Mouse (Mus musculus) bone marrow macrophage, adult 2 months (primary cell): ENCODE measurements around the gene Gucy2c. TPM values are rescaled to one million over a fixed set of nuclear protein-coding genes. Genes with fewer than 3 reads are reported as not detected.
A peak's percentile ranks its signal among the peaks of the same experiment; 100 is the strongest.

ENCODE experiments used
- H3K27ac ChIP-seq: 2 replicates; pipeline ENCODE4 v1.5.1; 2012; ENCODE audit warnings: low read depth, low read length; ENCODE audit not compliant: insufficient read depth
- H3K4me1 ChIP-seq: 2 replicates; pipeline ENCODE4 v1.6.1; 2012; ENCODE audit warnings: low read length; ENCODE audit not compliant: control insufficient read depth, insufficient read depth
- H3K4me3 ChIP-seq: 2 replicates; pipeline ENCODE4 v1.5.1; 2012; ENCODE audit warnings: mild to moderate bottlenecking, low read length, moderate library complexity; ENCODE audit not compliant: insufficient read depth
- CTCF ChIP-seq: IDR thresholded peaks from 2 replicates; pipeline ENCODE4 v1.5.1; 2012; ENCODE audit warnings: low read depth, mild to moderate bottlenecking, low read length, moderate library complexity
- POLR2A ChIP-seq: IDR thresholded peaks from 2 replicates; pipeline ENCODE4 v1.6.1; 2012; ENCODE audit warnings: mild to moderate bottlenecking, low read depth, low read length, borderline replicate concordance
- polyA plus RNA-seq: library from polyadenylated mRNA; stranded (reverse); fragments of >200 nt; gene quantifications from 2 replicates; pipeline ENCODE4 v1.2.4, GENCODE M21; 2012; ENCODE audit not compliant: missing spikeins, insufficient read depth, insufficient read length

Gucy2c gene
- polyA plus RNA-seq, 1 experiment = not detected

GRCm38 (mm10) chr6:136710408-136710807 lies 71.2 kb downstream of the Gucy2c start:
- H3K4me1 ChIP-seq = peaks cover 16% of the 10 kb centered on the region
- no peak overlapping the region for H3K27ac ChIP-seq
- no peak overlapping the region for H3K4me3 ChIP-seq
- TF ChIP-seq POLR2A (no peak), CTCF (no peak)

GRCm38 (mm10) chr6:136708597-136708996 lies 73.0 kb downstream of the Gucy2c start:
- TF ChIP-seq CTCF (no peak), POLR2A (no peak)
- Histone ChIP-seq H3K4me3 (no peak overlapping the region), H3K4me1 (peaks cover 7% of the 10 kb centered on the region; the same call in 1 of the 2 replicates), H3K27ac (no peak overlapping the region)

GRCm38 (mm10) chr6:136701878-136702277 lies 79.7 kb downstream of the Gucy2c start:
- H3K27ac ChIP-seq = no peak overlapping the region
- no peak for TF ChIP-seq CTCF
- TF ChIP-seq POLR2A = no peak
- H3K4me3 ChIP-seq = no peak overlapping the region

GRCm38 (mm10) chr6:136701185-136701584 lies 80.4 kb downstream of the Gucy2c start:
- TF ChIP-seq POLR2A (no peak), CTCF (no peak)
- Histone ChIP-seq H3K4me1 (no peaks in the 10 kb centered on the region), H3K27ac (no peak overlapping the region), H3K4me3 (no peak overlapping the region)

More at GRCm38 (mm10) chr6:136701878-136702277, 79.7 kb downstream of the Gucy2c start:
- no peaks in the 10 kb centered on the region for H3K4me1 ChIP-seq

GRCm38 (mm10) chr6:136691314-136691713 lies 90.3 kb downstream of the Gucy2c start:
- H3K4me1 ChIP-seq = peaks cover 17% of the 10 kb centered on the region
- no peak overlapping the region for H3K27ac ChIP-seq
- no peak overlapping the region for H3K4me3 ChIP-seq
- TF ChIP-seq CTCF (no peak), POLR2A (no peak)

- Histone ChIP-seq H3K27ac (peak overlapping the region; percentile 74), H3K4me1 (peaks cover 17% of the 10 kb centered on the region), H3K4me3 (no peak overlapping the region)
- TF ChIP-seq CTCF (no peak), POLR2A (no peak)
Measured at GRCm38 (mm10) chr6:136690527-136690926, 91.0 kb downstream of the Gucy2c start.

GRCm38 (mm10) chr6:136689790-136690413 lies 91.7 kb downstream of the Gucy2c start:
- TF ChIP-seq POLR2A (no peak), CTCF (no peak)
- Histone ChIP-seq H3K4me3 (no peak overlapping the region), H3K27ac (peak overlapping the region; percentile 83), H3K4me1 (peaks cover 17% of the 10 kb centered on the region)

GRCm38 (mm10) chr6:136685433-136685832 lies 96.1 kb downstream of the Gucy2c start:
- H3K4me3 ChIP-seq = no peak overlapping the region
- no peak overlapping the region for H3K27ac ChIP-seq
- H3K4me1 ChIP-seq = peaks cover 23% of the 10 kb centered on the region
- TF ChIP-seq CTCF (no peak), POLR2A (no peak)

GRCm38 (mm10) chr6:136683410-136684334 lies 97.9 kb downstream of the Gucy2c start:
- Histone ChIP-seq H3K4me1 (peaks cover 14% of the 10 kb centered on the region), H3K4me3 (no peak overlapping the region), H3K27ac (peak overlapping the region; percentile 75)
- TF ChIP-seq POLR2A (no peak), CTCF (no peak)

GRCm38 (mm10) chr6:136679381-136679780 lies 102.2 kb downstream of the Gucy2c start:
- H3K4me1 ChIP-seq = peaks cover 11% of the 10 kb centered on the region
- TF ChIP-seq CTCF (no peak), POLR2A (no peak)
- H3K4me3 ChIP-seq = no peak overlapping the region
- no peak overlapping the region for H3K27ac ChIP-seq
